Mouse (Mus musculus): ENCODE results near the gene 1500011B03Rik.

Gene 1500011B03Rik

GRCm38 (mm10) chr5:114779956-114780489 is 43.2 kb downstream of the 1500011B03Rik start:
- no peak for DNase-seq

DNA sequence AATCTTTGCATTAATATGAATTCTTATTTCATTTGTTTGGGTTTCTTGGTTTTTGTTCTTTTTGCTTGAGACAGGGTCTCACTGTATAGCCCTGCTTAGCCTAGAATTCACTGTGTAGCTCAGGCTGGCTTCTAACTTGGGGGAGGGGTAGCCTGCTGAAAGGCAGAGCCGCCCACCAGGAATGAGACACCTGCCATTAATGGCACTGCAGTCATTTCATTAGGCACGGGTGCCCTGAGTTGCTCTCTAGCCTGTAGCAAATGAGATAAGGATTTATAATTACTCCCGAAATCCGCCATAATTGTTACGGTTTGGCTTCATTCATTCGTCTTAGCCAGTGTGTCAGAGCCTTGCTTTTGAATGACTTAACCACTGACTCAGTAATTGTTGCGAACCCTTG is 47.1 kb downstream of the 1500011B03Rik start:
- no peak for DNase-seq

DNA sequence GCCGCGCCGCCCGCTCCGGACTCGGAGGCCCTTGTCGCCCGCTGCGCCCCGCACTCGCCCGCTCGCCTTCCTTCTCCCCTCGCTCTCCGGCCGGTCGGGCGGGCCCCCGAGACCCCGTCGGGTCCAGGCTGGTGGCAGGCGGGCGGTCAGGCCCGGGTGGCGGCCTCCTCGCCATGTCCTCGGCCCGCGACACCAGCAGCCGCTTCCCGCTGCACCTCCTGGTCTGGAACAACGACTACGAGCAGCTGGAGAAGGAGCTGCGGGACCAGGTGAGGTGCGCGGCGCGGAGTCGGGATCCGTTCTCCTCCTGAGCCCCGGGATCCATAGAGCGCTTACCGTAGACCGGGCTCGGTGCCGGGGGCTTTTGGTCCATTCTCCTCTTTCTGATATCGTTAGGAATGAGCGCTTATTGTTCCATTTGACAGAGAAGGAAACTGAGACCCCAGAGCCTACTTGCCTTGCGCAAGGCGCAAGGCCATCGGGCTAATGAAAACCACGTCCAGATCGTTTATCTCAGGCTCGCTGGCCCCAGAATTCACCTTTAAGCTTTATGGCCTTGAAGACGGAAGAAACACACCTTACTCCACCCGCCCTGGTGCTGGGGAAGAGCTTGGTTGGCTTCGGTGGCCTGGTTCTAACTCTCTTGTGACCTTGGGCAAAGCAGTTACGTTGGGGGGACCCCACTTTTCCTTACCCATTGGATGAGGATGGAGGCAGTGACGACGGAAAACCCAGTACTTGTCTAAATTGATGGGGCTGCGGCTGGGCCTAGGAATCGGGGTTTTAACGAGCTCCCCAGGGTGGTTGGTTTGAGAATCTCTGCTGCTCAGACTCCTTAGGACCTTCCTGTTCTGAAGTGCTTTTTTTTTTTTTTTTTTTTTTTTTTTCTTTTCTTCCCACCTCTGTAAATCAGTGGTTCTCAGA is 48.0 kb downstream of the 1500011B03Rik start, which contains the start of gene Git2:
Gene Git2, minus strand, starts transcription at position 462 of the 924 bp plus-strand sequence.
- DNase-seq = peak; percentile 49

GRCm38 (mm10) chr5:114774403-114775051 is 48.7 kb downstream of the 1500011B03Rik start, which contains the start of gene Ankrd13a:
Ankrd13a (plus strand) TSS chr5:114774677.
- peak; percentile 92 for DNase-seq

- DNase-seq = no peak
Observed at GRCm38 (mm10) chr5:114773780-114774179, 49.5 kb downstream of the 1500011B03Rik start.

- peak; percentile 97 for DNase-seq
Observed at GRCm38 (mm10) chr5:114773211-114773710, 50.0 kb downstream of the 1500011B03Rik start.

- DNase-seq = peak; percentile 59
Observed at GRCm38 (mm10) chr5:114772456-114773203, 50.6 kb downstream of the 1500011B03Rik start.

- DNase-seq = no peak
Observed at GRCm38 (mm10) chr5:114771796-114772195, 51.5 kb downstream of the 1500011B03Rik start.

- DNase-seq = no peak
Observed at GRCm38 (mm10) chr5:114769786-114770185, 53.5 kb downstream of the 1500011B03Rik start.

DNA sequence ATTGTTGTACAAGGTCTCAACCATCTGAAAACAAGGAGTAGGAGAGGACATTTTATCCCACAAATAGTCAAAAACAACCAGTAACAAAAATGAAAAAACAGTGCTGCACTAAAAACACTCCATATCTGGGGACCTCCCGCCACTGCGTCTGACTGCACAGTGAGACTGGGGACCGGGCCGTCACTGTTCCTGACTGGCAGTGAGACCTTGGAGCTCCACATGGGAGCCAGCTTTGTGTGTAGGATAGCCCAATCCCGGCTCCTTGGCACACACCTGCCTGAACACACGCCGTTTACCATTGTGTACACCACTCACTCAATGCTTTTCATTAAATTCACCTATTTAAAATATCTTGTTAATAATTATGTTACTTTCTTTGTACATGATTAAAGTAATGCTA is 56.1 kb downstream of the 1500011B03Rik start:
- no peak for DNase-seq

GRCm38 (mm10) chr5:114766686-114767085 is 56.6 kb downstream of the 1500011B03Rik start:
- no peak for DNase-seq

GRCm38 (mm10) chr5:114764812-114765735 is 58.2 kb downstream of the 1500011B03Rik start:
- DNase-seq = peak; percentile 78

DNA sequence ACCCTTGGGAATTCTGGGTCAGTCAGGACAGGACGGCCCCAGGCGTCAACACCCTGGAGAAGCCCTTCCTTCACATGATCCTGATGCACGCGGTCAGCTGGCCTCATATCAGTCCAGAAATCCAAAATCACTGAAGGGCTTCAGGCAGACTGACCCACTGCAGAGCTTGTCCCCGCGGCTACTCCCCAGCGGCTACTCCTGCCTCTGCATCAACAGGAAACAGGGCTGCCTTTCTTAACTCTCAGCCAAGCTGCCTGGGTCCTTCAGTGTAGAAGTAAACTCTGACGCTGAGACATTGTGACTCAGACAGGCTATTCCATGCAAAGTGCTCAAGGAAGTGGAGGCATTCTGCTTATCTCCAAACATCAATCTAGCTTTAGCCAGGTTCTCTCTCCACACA is 61.3 kb downstream of the 1500011B03Rik start:
- no peak for DNase-seq

- DNase-seq = no peak
Observed at GRCm38 (mm10) chr5:114759536-114760090, 63.7 kb downstream of the 1500011B03Rik start.

Data from cerebellum, adult 11 months (tissue).